Mouse (Mus musculus) gastrocnemius, adult 2 months (tissue): ENCODE results near the gene Gtf3c5. TPM values are rescaled to one million over a fixed set of nuclear protein-coding genes. Genes with fewer than 3 reads are reported as not detected.

Source experiments
- DNase-seq: peaks from one replicate; pipeline ENCODE4 v3.0.0; 2022
- H3K27ac ChIP-seq: fragments of 200-600 bp; 2 replicates; pipeline ENCODE4 v1.8.1; 2022; ENCODE audit warnings: mild to moderate bottlenecking
- H3K4me3 ChIP-seq: fragments of 200-600 bp; 2 replicates; pipeline ENCODE4 v1.8.1; 2022; ENCODE audit warnings: mild to moderate bottlenecking, moderate library complexity
- CTCF ChIP-seq: fragments of 200-600 bp; IDR thresholded peaks from 2 replicates; pipeline ENCODE4 v1.8.1; 2022; ENCODE audit warnings: antibody characterized with exemption, mild to moderate bottlenecking, moderate library complexity
- intact Hi-C: fragments of 180-260 bp; cut with DNase I; formaldehyde crosslinking; loops from one replicate; pipeline ENCODE4 v1.15.1; 2025
- total RNA-seq, 2 experiments: library from RNA; stranded (reverse); gene quantifications; 2 replicates each; pipeline ENCODE4 v1.2.3; 2021

Gtf3c5 gene
- total RNA-seq, 2 experiments from 2014 or later, result 7.2 to 8.0 TPM

- no peak for DNase-seq
- Histone ChIP-seq H3K27ac (no peak overlapping the region; the same call in 1 of the 2 replicates), H3K4me3 (no peak overlapping the region)
- intact Hi-C loops, result no loop called here
- TF ChIP-seq CTCF, result no peak
Measured at GRCm38 (mm10) chr2:28546560-28546959, 37.0 kb downstream of the Gtf3c5 start.

- TF ChIP-seq CTCF, result no peak
- H3K27ac ChIP-seq, result no peak overlapping the region
- H3K4me3 ChIP-seq, result no peak overlapping the region
- no peak for DNase-seq
- intact Hi-C loops, result no loop called here
Measured at GRCm38 (mm10) chr2:28545976-28546375, 37.6 kb downstream of the Gtf3c5 start.

GRCm38 (mm10) chr2:28543894-28544293 is 39.7 kb downstream of the Gtf3c5 start:
- Histone ChIP-seq H3K4me3 (no peak overlapping the region), H3K27ac (no peak overlapping the region)
- TF ChIP-seq CTCF, result no peak
- intact Hi-C loops, result no loop called here
- DNase-seq, result no peak

- Histone ChIP-seq H3K27ac (peak overlapping the region; percentile 93), H3K4me3 (no peak overlapping the region)
- intact Hi-C loops, result no loop called here
- TF ChIP-seq CTCF, result no peak
- no peak for DNase-seq
Measured at GRCm38 (mm10) chr2:28540587-28541227, 42.8 kb downstream of the Gtf3c5 start.

GRCm38 (mm10) chr2:28539949-28540348 is 43.6 kb downstream of the Gtf3c5 start:
- Histone ChIP-seq H3K4me3 (no peak overlapping the region; the same call in 1 of the 2 replicates), H3K27ac (peak overlapping the region; percentile 93)
- intact Hi-C loops, result loop anchor here (2.0 kb wide), 1 partner anchor 19 kb away; no protein-coding TSS in a partner anchor
- no peak for TF ChIP-seq CTCF
- DNase-seq, result peak; percentile 48

- intact Hi-C loops, result loop anchor here (2.0 kb wide), 1 partner anchor 18 kb away; no protein-coding TSS in a partner anchor
- Histone ChIP-seq H3K4me3 (peak overlapping the region; percentile 41), H3K27ac (peak overlapping the region; percentile 93)
- DNase-seq, result peak; percentile 91
- TF ChIP-seq CTCF, result no peak
Measured at GRCm38 (mm10) chr2:28539206-28539605, 44.3 kb downstream of the Gtf3c5 start.

GRCm38 (mm10) chr2:28538817-28539128 is 44.8 kb downstream of the Gtf3c5 start:
- DNase-seq, result peak; percentile 84
- no peak for TF ChIP-seq CTCF
- intact Hi-C loops, result loop anchor here (2.0 kb wide), 1 partner anchor 18 kb away; no protein-coding TSS in a partner anchor
- peak overlapping the region; percentile 93 for H3K27ac ChIP-seq
- H3K4me3 ChIP-seq, result peak overlapping the region; percentile 41

- no peak for TF ChIP-seq CTCF
- H3K27ac ChIP-seq, result peak overlapping the region; percentile 93
- intact Hi-C loops, result loop anchor here (2.0 kb wide), 1 partner anchor 17 kb away; no protein-coding TSS in a partner anchor
- peak; percentile 66 for DNase-seq
- H3K4me3 ChIP-seq, result peak overlapping the region; percentile 11; the same call in 1 of the 2 replicates
Measured at GRCm38 (mm10) chr2:28537995-28538816, 45.3 kb downstream of the Gtf3c5 start.

GRCm38 (mm10) chr2:28537634-28537920 is 46.0 kb downstream of the Gtf3c5 start:
- Histone ChIP-seq H3K27ac (peak overlapping the region; percentile 93), H3K4me3 (no peak overlapping the region)
- TF ChIP-seq CTCF, result no peak
- no peak for DNase-seq
- intact Hi-C loops, result no loop called here

GRCm38 (mm10) chr2:28536766-28537633 is 46.6 kb downstream of the Gtf3c5 start:
- Histone ChIP-seq H3K4me3 (peak overlapping the region; percentile 13; the same call in 1 of the 2 replicates), H3K27ac (peak overlapping the region; percentile 93)
- DNase-seq, result peak; percentile 56
- TF ChIP-seq CTCF, result no peak
- intact Hi-C loops, result no loop called here

- no peak for DNase-seq
- intact Hi-C loops, result no loop called here
- H3K27ac ChIP-seq, result peak overlapping the region; percentile 93
- TF ChIP-seq CTCF, result no peak
- H3K4me3 ChIP-seq, result peak overlapping the region; percentile 13
Measured at GRCm38 (mm10) chr2:28536166-28536565, 47.4 kb downstream of the Gtf3c5 start.

GRCm38 (mm10) chr2:28535650-28536049 is 47.9 kb downstream of the Gtf3c5 start:
- DNase-seq, result peak; percentile 69
- peak overlapping the region; percentile 82 for H3K4me3 ChIP-seq
- intact Hi-C loops, result no loop called here
- peak overlapping the region; percentile 93 for H3K27ac ChIP-seq
- TF ChIP-seq CTCF, result no peak

GRCm38 (mm10) chr2:28535263-28535540 is 48.3 kb downstream of the Gtf3c5 start:
- Histone ChIP-seq H3K4me3 (peak overlapping the region; percentile 82), H3K27ac (peak overlapping the region; percentile 93)
- no peak for DNase-seq
- intact Hi-C loops, result no loop called here
- TF ChIP-seq CTCF, result no peak
